Mouse (Mus musculus) limb, embryonic 15.5 days (tissue): ENCODE measurements at regions not wholly inside any gene's neighbourhood (a gene's known extent, or its start where the extent isn't known, plus 50 kb on each side); places are given as distances from the start of the nearest gene placed in this dataset.

Experiments
- ATAC-seq: fragments of 200-750 bp; cut with Nextera tagmentation; 2 replicates; pipeline ENCODE4 v1.8.0; 2017; ENCODE audit warnings: low read depth, moderate TSS enrichment; ENCODE audit not compliant: insufficient number of reproducible peaks, low FRiP score, low TSS enrichment
- H3K27ac ChIP-seq: fragments of 300-500 bp; sonication (generic); 2 replicates; pipeline ENCODE4 v1.5.1; 2015; ENCODE audit warnings: moderate library complexity, mild to moderate bottlenecking, inconsistent platforms
- H3K27me3 ChIP-seq: fragments of 300-500 bp; sonication (generic); 2 replicates; pipeline ENCODE4 v1.6.1; 2015; ENCODE audit warnings: inconsistent platforms
- H3K36me3 ChIP-seq: fragments of 300-500 bp; sonication (generic); 2 replicates; pipeline ENCODE4 v1.6.1; 2015; ENCODE audit warnings: inconsistent platforms
- H3K4me1 ChIP-seq: fragments of 300-500 bp; sonication (generic); 2 replicates; pipeline ENCODE4 v1.6.1; 2015; ENCODE audit warnings: inconsistent platforms
- H3K4me2 ChIP-seq: fragments of 300-500 bp; sonication (generic); 2 replicates; pipeline ENCODE4 v1.6.1; 2015; ENCODE audit warnings: mild to moderate bottlenecking, inconsistent platforms
- H3K4me3 ChIP-seq: fragments of 300-500 bp; sonication (generic); 2 replicates; pipeline ENCODE4 v1.5.1; 2015; ENCODE audit warnings: mild to moderate bottlenecking, inconsistent platforms
- H3K9ac ChIP-seq: fragments of 300-500 bp; sonication (generic); 2 replicates; pipeline ENCODE4 v1.6.1; 2015; ENCODE audit warnings: inconsistent platforms
- H3K9me3 ChIP-seq: fragments of 300-500 bp; sonication (generic); 2 replicates; pipeline ENCODE4 v1.6.1; 2016; ENCODE audit warnings: inconsistent platforms
- WGBS: fragments of 180-500 bp; shearing (Covaris S2); methylation state at CpG from one replicate; pipeline ENCODE4 v1.1.7; 2015; 5-methylcytosine and 5-hydroxymethylcytosine counted together

DNA sequence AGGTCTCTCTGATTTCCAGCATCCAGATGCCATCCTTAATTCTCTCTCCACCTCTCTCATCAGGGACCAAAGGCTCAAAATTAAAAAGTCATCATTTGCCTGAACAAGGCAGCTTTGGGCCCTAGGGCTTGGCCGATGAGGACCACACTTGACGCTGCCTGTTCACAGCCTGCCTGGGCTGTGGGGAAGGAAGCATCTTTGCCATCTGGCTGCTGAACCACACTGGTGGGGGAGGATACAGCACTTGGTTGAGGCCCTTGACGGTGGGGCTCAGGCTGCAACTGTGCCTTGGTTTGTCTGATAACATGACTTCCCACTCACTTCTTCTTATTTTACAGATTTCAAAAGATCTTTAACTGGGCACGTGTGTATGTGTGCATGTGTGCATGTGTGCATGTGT is 161.5 kb upstream of the N4bp1 start:
- H3K27ac ChIP-seq = no peak overlapping the region
- no peaks in the 10 kb centered on the region for H3K9me3 ChIP-seq
- no peak overlapping the region for H3K4me3 ChIP-seq
- 64% methylated on average over 4 of the region's 4 CpGs for WGBS
- no peaks in the 10 kb centered on the region for H3K27me3 ChIP-seq
- H3K4me2 ChIP-seq = no peak overlapping the region
- H3K36me3 ChIP-seq = no peaks in the 10 kb centered on the region
- no peak for ATAC-seq
- H3K4me1 ChIP-seq = no peaks in the 10 kb centered on the region
- no peak overlapping the region for H3K9ac ChIP-seq

DNA sequence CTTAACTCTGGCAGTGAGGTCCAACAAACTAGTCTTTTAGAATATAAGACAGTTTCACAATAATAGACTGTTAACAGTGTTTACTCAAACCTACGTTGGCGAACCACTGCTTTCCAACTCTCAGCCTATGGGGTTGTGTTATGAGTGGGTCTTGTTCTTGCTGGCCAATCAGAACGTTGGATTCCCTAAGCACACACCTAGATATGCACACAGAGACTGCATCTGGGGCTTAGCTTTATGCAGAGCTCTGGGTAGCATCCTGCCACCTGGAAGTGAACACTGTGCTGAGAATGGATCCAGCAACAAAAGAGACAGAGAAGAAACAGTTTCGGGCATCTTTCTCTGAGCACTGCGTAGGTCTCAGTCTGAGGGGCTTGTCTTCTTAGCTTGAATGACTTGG is 158.0 kb upstream of the N4bp1 start:
- WGBS = 76% methylated on average over 5 of the region's 5 CpGs
- no peak for ATAC-seq

DNA sequence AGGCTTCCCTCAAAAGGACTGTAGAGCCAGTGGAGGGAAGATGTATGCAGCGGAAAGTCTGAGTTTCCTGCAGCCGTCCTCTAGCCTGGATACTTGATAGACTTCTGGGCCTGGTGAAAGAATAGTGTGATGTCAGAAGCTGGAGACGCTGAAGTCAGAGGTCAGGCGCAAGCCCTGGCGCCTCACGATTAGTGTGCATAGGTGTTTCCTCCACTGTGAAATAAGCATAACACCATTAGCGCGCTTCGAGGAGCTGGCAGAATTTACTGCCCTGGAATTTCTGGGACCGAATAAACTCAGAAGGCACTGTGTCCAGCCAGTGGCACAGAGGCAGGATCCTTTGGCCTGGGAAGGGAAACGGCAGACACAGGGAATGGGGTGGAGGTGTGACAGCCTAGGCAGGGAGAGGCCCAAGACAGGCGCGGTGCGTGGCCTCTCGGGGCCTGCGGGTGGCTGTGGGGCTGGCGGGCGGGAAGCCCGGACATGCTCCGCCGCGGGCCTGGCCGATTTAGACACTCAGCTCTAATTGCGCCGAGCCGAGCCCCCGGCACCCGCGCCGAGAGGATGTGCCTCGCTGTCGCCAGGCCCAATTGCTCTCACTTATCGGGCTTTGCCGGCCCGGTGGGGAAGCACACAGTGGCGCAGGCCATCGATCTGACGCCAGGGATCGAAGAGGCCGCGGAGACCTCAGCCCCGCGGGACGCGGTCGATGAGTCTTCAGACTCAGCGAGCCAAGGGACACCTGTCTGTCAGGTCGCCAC is 152.7 kb upstream of the N4bp1 start:
- Histone ChIP-seq H3K9me3 (no peaks in the 10 kb centered on the region), H3K27ac (no peak overlapping the region), H3K4me1 (peaks cover 10% of the 10 kb centered on the region), H3K27me3 (peaks cover 14% of the 10 kb centered on the region), H3K4me2 (peak overlapping the region; percentile 74), H3K9ac (peak overlapping the region; percentile 23; the same call in 1 of the 2 replicates), H3K36me3 (no peaks in the 10 kb centered on the region), H3K4me3 (peak overlapping the region; percentile 34)
- WGBS = 4% methylated on average over 48 of the region's 48 CpGs
- ATAC-seq = no peak

More for the DNA sequence above, 158.0 kb upstream of the N4bp1 start:
- Histone ChIP-seq H3K9me3 (no peaks in the 10 kb centered on the region), H3K4me1 (peaks cover 5% of the 10 kb centered on the region), H3K27ac (no peak overlapping the region), H3K4me3 (no peak overlapping the region), H3K27me3 (peaks cover 11% of the 10 kb centered on the region), H3K4me2 (no peak overlapping the region), H3K36me3 (no peaks in the 10 kb centered on the region), H3K9ac (no peak overlapping the region)

DNA sequence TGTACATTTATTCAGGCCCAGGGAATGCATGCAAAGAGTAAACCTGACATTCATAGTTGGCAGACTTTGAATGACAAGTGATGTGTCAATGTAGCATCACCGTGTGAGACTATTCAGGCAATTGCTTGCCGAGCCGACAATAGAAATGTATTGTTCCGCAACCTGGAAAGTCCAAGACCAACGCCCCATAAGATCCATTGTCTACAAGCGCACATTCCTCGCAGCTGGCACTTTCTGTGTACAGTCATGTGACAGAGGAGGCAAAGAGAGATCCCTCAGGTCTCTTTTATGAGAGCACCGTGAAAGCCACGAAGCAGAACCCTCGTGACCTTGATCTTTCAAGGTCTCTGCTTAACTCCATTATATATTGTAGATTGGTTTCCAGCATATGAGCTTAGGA is 150.9 kb upstream of the N4bp1 start:
- H3K4me2 ChIP-seq = no peak overlapping the region
- WGBS = 89% methylated on average over 10 of the region's 10 CpGs
- no peak overlapping the region for H3K4me3 ChIP-seq
- peaks cover 10% of the 10 kb centered on the region for H3K4me1 ChIP-seq
- no peaks in the 10 kb centered on the region for H3K36me3 ChIP-seq
- peaks cover 14% of the 10 kb centered on the region for H3K27me3 ChIP-seq
- no peak overlapping the region for H3K27ac ChIP-seq
- H3K9ac ChIP-seq = no peak overlapping the region
- no peaks in the 10 kb centered on the region for H3K9me3 ChIP-seq
- no peak for ATAC-seq

DNA sequence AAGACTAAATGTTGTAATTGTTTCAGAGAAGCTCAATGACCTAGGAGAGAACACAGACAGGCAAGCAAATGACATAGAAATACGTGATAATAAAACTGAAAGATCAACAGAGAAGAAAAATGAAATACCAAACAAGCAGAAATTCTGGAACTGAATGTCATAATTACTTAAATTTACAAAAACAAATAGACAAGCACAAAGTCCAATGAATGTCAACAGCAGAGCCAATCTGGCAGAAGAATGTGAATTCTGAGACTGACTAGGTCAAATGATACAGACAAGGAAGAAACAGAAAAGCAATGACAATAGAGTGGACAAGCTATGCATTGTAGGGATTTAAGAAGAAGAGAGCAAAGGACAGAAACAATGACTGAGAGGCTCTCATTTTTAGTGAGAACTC is 143.1 kb upstream of the N4bp1 start:
- H3K4me2 ChIP-seq = no peak overlapping the region
- no peaks in the 10 kb centered on the region for H3K9me3 ChIP-seq
- H3K36me3 ChIP-seq = no peaks in the 10 kb centered on the region
- no peak for ATAC-seq
- H3K4me1 ChIP-seq = no peaks in the 10 kb centered on the region
- no peak overlapping the region for H3K4me3 ChIP-seq
- no peak overlapping the region for H3K27ac ChIP-seq
- 67% methylated on average over 1 of the region's 1 CpGs for WGBS
- H3K27me3 ChIP-seq = no peaks in the 10 kb centered on the region
- H3K9ac ChIP-seq = no peak overlapping the region

DNA sequence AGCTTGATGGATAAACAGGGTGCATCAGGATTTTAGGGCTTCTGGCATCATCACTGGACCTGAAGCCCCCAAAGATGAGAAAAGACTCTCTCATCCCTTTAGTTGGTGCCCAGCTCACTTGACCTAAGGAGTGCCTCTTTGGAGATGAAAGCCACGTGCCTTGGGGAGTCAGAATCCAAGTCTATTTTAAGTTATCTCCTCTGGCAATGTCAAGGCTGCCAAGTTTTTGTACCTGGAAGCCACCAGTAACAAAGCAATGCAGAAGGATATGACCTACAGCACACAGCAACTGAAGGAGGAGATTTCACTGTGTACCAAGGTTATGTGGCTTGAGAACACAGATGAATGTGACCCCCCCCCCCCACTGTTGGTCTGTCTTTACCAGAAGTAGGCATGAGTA is 140.9 kb upstream of the N4bp1 start:
- ATAC-seq = no peak
- no peak overlapping the region for H3K27ac ChIP-seq
- no peaks in the 10 kb centered on the region for H3K36me3 ChIP-seq
- H3K27me3 ChIP-seq = no peaks in the 10 kb centered on the region
- no peak overlapping the region for H3K9ac ChIP-seq
- no peak overlapping the region for H3K4me2 ChIP-seq
- no peak overlapping the region for H3K4me3 ChIP-seq
- 58% methylated on average over 1 of the region's 1 CpGs for WGBS
- H3K4me1 ChIP-seq = no peaks in the 10 kb centered on the region
- H3K9me3 ChIP-seq = no peaks in the 10 kb centered on the region

DNA sequence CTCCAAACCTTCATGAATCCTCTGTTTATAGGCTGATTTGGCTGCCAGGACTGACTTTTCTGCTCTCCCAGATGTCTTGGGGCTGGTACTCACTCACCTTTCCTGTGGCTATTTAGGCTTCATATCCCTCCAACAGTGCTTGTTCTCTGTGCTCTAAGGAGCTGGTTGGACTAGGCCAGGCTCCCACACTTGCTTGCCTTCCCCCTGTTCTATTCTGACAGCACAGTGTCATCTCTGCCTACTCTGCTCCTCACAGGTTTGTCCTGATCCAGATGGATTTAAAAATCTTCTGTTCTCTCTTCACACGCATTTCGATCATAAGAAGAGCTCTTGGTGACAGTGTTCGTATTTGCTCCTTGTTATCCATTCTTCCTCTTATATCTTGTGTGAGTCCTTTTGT is 134.7 kb upstream of the N4bp1 start:
- Histone ChIP-seq H3K4me3 (no peak overlapping the region), H3K36me3 (no peaks in the 10 kb centered on the region), H3K27ac (no peak overlapping the region), H3K9me3 (no peaks in the 10 kb centered on the region), H3K4me2 (no peak overlapping the region), H3K4me1 (no peaks in the 10 kb centered on the region), H3K9ac (no peak overlapping the region), H3K27me3 (no peaks in the 10 kb centered on the region)
- no peak for ATAC-seq
- 91% methylated on average over 3 of the region's 3 CpGs for WGBS

DNA sequence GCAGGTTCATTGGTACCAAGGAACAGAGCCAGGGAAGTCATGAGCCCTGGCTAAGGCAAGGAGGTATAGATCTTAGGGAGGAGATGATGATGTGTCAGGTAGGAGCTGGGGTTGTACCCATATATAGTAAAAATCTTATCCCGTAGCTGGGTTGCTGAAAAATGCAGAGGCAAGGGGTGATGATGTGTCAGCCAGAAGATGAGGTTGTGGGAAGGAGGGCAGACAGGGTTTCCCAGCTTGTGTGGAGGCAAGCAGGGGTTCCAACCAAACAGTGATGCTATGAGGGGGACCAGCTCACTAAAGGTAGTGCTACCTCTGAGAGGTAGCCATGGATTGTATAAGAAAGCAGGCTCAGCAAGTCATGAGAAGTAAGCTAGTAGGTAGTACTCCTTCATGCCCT is 90.5 kb upstream of the N4bp1 start:
- Histone ChIP-seq H3K36me3 (no peaks in the 10 kb centered on the region), H3K4me2 (no peak overlapping the region), H3K9me3 (no peaks in the 10 kb centered on the region), H3K4me1 (no peaks in the 10 kb centered on the region), H3K9ac (no peak overlapping the region), H3K27me3 (no peaks in the 10 kb centered on the region), H3K4me3 (no peak overlapping the region), H3K27ac (no peak overlapping the region)
- 80% methylated on average over 1 of the region's 1 CpGs for WGBS
- no peak for ATAC-seq

DNA sequence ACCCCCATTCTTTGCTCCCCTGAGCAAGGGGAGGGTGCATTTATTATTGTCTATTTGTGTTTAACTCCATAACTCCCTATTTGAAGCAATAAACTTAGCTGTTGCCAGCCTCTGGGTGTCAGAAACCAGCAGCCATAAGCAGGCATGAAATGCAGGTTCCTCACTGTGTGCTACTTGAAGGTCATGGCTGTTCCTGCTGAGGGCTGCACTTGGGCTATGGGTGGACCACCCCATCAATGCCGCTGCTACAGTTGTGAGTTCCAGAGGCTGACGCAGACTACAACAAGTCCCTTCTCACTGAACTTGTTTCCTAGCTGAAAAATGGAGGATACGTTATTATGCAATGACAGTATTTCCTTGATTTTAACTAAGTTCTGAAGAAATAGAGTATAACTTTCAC is 86.7 kb upstream of the N4bp1 start:
- H3K4me2 ChIP-seq = no peak overlapping the region
- 85% methylated on average over 3 of the region's 3 CpGs for WGBS
- H3K27ac ChIP-seq = no peak overlapping the region
- H3K4me3 ChIP-seq = no peak overlapping the region
- ATAC-seq = no peak
- no peaks in the 10 kb centered on the region for H3K27me3 ChIP-seq
- no peak overlapping the region for H3K9ac ChIP-seq
- no peaks in the 10 kb centered on the region for H3K4me1 ChIP-seq
- H3K9me3 ChIP-seq = no peaks in the 10 kb centered on the region
- H3K36me3 ChIP-seq = no peaks in the 10 kb centered on the region

DNA sequence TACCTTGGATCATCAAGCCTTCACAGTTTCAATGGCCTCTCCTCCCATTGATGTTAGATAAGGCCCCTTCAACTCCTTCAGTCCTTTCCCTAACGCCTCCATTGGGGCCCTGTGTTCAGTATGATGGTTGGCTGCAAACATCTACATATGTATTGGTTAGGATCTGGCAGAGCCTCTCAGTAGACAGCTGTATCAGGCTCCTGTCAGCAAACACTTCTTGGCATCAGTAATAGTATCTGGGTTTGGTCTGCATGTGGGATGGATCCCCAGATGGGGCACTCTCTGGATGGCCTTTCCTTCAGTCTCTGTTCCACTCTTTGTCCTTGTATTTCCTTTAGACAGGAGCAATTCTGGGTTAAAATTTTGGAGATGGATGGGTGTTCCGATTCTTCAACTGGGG is 84.0 kb upstream of the N4bp1 start:
- Histone ChIP-seq H3K9ac (no peak overlapping the region), H3K27ac (no peak overlapping the region), H3K4me2 (no peak overlapping the region), H3K36me3 (no peaks in the 10 kb centered on the region), H3K27me3 (no peaks in the 10 kb centered on the region), H3K4me3 (no peak overlapping the region), H3K9me3 (no peaks in the 10 kb centered on the region), H3K4me1 (no peaks in the 10 kb centered on the region)
- 90% methylated on average over 2 of the region's 2 CpGs for WGBS
- no peak for ATAC-seq

DNA sequence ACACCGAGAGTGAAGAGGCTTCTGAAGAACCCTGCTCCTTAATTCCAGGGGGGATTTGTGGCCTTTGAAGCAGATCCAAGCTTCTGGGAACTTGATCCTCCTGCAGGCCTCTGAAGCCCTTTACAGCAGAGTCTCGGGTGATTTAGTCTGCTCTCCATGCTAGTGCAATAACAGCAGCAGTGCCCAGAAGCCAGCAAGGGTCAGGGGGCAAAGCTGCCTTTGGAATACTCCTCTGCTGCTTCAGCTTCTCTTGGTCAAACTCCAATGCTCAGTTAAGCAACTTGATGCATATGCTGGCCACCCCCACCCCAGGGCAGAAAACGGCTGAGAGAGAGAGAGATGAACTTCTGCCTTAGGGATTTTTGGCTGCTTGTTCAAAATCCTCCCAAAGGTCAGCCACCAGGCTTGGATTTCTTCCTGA is 82.8 kb upstream of the N4bp1 start:
- no peaks in the 10 kb centered on the region for H3K36me3 ChIP-seq
- no peak for ATAC-seq

DNA sequence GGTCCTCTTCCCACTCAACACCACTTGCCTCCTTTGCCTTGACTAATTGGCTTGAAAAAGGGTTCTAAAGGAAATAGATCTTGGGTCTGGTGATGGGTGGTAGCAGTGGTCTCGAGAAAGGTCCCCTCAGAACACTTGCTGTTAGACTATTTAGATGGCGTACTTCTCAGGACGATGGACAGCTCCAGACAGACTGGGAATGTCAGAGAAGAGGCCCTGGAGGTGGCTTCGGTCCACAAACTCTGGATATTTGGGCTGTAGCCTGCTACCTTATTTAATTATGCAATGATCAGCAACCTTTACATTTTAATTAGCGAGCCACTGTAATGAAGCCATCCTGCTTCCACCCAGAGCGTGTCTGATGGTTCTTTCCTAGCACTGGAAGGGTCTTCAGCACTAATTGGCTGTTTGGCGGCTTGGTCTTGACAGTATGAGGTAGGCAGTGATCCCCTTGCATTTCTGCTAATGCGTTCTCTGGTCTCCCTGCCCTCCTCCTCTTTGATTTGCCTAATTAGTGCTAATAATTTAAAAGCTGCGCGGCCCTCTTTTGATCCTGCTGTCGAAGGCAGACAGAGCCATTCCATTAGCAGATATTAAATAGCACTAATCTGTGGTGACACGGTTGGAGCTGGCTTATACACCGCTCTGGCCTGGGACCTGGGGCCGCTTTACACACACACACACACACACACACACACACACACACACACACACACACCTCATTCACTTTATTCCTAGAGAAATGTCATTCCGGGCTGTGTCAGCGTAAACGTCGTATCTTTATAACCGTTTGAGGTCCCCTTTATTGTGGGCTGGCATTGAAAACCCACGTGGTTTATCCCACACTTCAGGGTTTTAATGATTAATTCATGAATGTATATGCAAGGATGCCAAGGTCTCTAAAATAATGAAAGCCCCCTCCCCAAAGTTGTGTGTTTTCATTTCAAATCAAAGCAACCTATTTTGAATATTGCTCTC is 76.4 kb upstream of the N4bp1 start:
- WGBS = 46% methylated on average over 20 of the region's 20 CpGs
- no peak overlapping the region for H3K4me2 ChIP-seq
- H3K4me1 ChIP-seq = no peaks in the 10 kb centered on the region
- H3K4me3 ChIP-seq = no peak overlapping the region
- H3K27ac ChIP-seq = no peak overlapping the region
- no peak overlapping the region for H3K9ac ChIP-seq
- no peak for ATAC-seq
- no peaks in the 10 kb centered on the region for H3K27me3 ChIP-seq
- H3K9me3 ChIP-seq = no peaks in the 10 kb centered on the region; the same call in 1 of the 2 replicates
- no peaks in the 10 kb centered on the region for H3K36me3 ChIP-seq

More for the DNA sequence above, 82.8 kb upstream of the N4bp1 start:
- Histone ChIP-seq H3K27ac (no peak overlapping the region), H3K27me3 (no peaks in the 10 kb centered on the region), H3K9me3 (no peaks in the 10 kb centered on the region), H3K4me1 (no peaks in the 10 kb centered on the region), H3K4me3 (no peak overlapping the region), H3K9ac (no peak overlapping the region), H3K4me2 (no peak overlapping the region)
- 17% methylated on average over 3 of the region's 3 CpGs for WGBS
